Mouse (Mus musculus) megakaryocyte progenitor cell, adult 5-6 weeks (primary cell): Measurements from ENCODE around the gene Dtl. TPM values are rescaled to one million over a fixed set of nuclear protein-coding genes. Genes with fewer than 3 reads are reported as not detected.

Experiments
- ATAC-seq: replicated peaks from 2 replicates; pipeline ENCODE4 v1.8.0; 2016; ENCODE audit warnings: mild to moderate bottlenecking, moderate TSS enrichment, inconsistent platforms; ENCODE audit not compliant: poor library complexity
- total RNA-seq, 2 experiments: library from RNA; stranded (forward) in 1 of 2; stranded (reverse) in 1 of 2; fragments of 157-497, 149-512 nt in 1 of 2; fragments of 200-1000 nt in 1 of 2; gene quantifications; 2 replicates each; pipeline versions ENCODE4 v1.2.3 to v1.2.4; 2015 to 2017

Dtl gene
- total RNA-seq, 2 experiments from 2014 or later: 54.4 to 98.8 TPM

- no peak for ATAC-seq
Observed at GRCm38 (mm10) chr1:191583836-191584235, 8.5 kb upstream of the Dtl start.

- no peak for ATAC-seq
Observed at GRCm38 (mm10) chr1:191581641-191582040, 6.3 kb upstream of the Dtl start.

- no peak for ATAC-seq
Observed at GRCm38 (mm10) chr1:191579524-191579923, 4.2 kb upstream of the Dtl start.

- ATAC-seq: peak; percentile 45
Observed at GRCm38 (mm10) chr1:191574871-191575457, 380 bp downstream of the Dtl start.

- ATAC-seq: peak; percentile 5; the same call in 1 of the 2 replicates
Observed at GRCm38 (mm10) chr1:191573906-191574639, 1.3 kb downstream of the Dtl start.

- no peak for ATAC-seq
Observed at GRCm38 (mm10) chr1:191570415-191570814, 4.9 kb downstream of the Dtl start.

GRCm38 (mm10) chr1:191569625-191570024 lies 5.7 kb downstream of the Dtl start:
- no peak for ATAC-seq

GRCm38 (mm10) chr1:191567859-191568258 lies 7.5 kb downstream of the Dtl start:
- no peak for ATAC-seq

GRCm38 (mm10) chr1:191562823-191563365 lies 12.4 kb downstream of the Dtl start:
- peak; percentile 90 for ATAC-seq

GRCm38 (mm10) chr1:191559779-191560178 lies 15.6 kb downstream of the Dtl start:
- ATAC-seq: no peak

- peak; percentile 58 for ATAC-seq
Observed at GRCm38 (mm10) chr1:191557109-191557508, 18.2 kb downstream of the Dtl start.

- no peak for ATAC-seq
Observed at GRCm38 (mm10) chr1:191550786-191551185, 24.6 kb downstream of the Dtl start.

GRCm38 (mm10) chr1:191543747-191544146 lies 31.6 kb downstream of the Dtl start:
- ATAC-seq: peak; percentile 68

- no peak for ATAC-seq
Observed at GRCm38 (mm10) chr1:191541619-191542018, 33.7 kb downstream of the Dtl start.

GRCm38 (mm10) chr1:191541014-191541413 lies 34.3 kb downstream of the Dtl start:
- ATAC-seq: no peak

- no peak for ATAC-seq
Observed at GRCm38 (mm10) chr1:191540300-191540699, 35.0 kb downstream of the Dtl start.

- ATAC-seq: no peak
Observed at GRCm38 (mm10) chr1:191534896-191535295, 40.4 kb downstream of the Dtl start.

- ATAC-seq: no peak
Observed at GRCm38 (mm10) chr1:191531023-191531422, 44.3 kb downstream of the Dtl start.

GRCm38 (mm10) chr1:191529406-191529805 lies 45.9 kb downstream of the Dtl start:
- no peak for ATAC-seq

- 0 out of 2 replicates have a peak, but pooled peaks have one; percentile 45 for ATAC-seq
Observed at GRCm38 (mm10) chr1:191527921-191528612, 47.3 kb downstream of the Dtl start.

GRCm38 (mm10) chr1:191527089-191527488 lies 48.3 kb downstream of the Dtl start:
- ATAC-seq: peak; percentile 69

- no peak for ATAC-seq
Observed at GRCm38 (mm10) chr1:191521395-191521794, 53.9 kb downstream of the Dtl start.
